Mouse (Mus musculus) right cerebral cortex, postnatal 14 days (tissue): ENCODE data around the gene BC030870.

Source experiments
- DNase-seq: peaks from one replicate; pipeline ENCODE4 v3.0.0; 2022

Gene BC030870

DNA sequence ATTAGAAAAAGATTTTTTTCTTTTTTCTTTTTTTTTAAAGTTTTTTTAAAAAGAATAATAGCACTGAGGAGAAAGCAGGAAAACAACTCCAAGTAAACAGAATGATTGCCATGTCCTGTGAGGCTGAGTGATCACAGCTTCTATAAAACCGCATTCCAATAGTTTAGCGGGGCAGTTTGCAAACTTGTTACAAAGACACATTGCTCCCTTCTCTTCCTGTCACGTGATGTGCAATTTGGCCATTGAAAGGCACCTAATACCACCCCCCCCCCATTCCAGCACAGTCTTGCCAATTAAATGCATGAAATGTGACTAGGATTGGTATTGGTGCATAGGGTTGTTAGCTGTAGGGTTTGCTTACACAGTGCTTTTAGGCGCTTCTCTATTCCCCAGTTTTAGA lies 58.4 kb downstream of the BC030870 start:
- no peak for DNase-seq

- DNase-seq, result no peak
Observed at GRCm38 (mm10) chr8:65068473-65068819, 60.9 kb downstream of the BC030870 start.

DNA sequence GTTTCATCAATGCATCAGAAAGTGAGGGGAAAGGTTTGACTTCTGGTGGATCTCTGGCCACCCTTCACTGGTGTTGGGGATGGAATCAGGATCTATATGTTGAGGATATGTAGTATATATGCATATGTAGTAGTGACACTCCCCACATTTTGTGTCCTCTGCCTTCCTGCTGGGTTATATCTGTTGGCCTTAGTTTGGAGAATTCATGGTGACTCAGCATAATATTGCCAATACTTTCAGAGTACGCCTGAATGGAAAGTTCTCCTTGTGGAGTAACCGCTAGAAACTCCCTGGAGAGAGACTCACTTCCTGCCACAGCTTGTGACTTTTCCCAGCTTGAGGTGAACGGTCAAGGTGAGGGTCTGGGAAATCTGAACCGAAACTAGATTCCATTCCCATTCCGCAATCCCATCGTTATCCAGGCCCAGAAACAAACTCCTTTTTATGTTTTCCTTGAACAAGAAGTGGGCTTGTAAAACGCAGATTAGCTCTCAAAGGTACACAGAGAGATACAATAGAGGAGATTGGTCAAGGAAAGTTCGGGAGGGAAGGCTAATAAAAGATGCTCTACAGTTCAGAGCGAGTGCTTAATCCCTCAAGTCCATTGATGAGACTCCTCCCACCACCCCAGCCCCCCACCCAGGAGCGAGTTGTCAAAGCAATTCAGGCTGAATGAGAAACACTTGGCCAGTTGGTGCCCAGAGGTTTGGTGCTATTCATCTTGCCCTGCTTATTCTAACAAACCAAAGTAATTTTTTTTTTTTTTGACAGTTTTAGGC lies 61.5 kb downstream of the BC030870 start:
- DNase-seq, result no peak

- no peak for DNase-seq
Observed at GRCm38 (mm10) chr8:65067031-65067430, 62.3 kb downstream of the BC030870 start.

GRCm38 (mm10) chr8:65065622-65066021 lies 63.7 kb downstream of the BC030870 start:
- no peak for DNase-seq

- no peak for DNase-seq
Observed at GRCm38 (mm10) chr8:65064071-65064470, 65.3 kb downstream of the BC030870 start.

GRCm38 (mm10) chr8:65062195-65062594 lies 67.2 kb downstream of the BC030870 start:
- DNase-seq, result no peak

- no peak for DNase-seq
Observed at GRCm38 (mm10) chr8:65056722-65057121, 72.6 kb downstream of the BC030870 start.

GRCm38 (mm10) chr8:65053968-65054367 lies 75.4 kb downstream of the BC030870 start:
- DNase-seq, result no peak

DNA sequence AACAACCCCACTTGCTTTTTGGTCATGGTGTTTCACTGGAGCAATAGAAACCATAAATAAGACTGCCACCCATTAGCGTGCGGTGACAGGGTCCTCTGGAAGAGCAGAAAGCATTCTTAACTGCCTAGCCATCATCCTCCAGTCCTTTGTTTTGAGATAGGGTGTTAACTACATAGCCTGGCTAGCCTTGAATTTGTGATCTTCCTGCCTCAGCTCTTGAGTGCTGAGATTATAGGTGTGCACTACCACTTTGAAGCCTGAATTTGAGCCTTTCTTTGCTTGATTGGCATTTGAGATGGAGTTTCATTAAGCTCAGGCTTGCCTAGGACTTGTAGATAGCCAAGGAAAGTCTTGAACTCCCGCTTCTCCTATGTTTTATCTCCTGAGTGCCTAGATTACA lies 75.8 kb downstream of the BC030870 start:
- no peak for DNase-seq

DNA sequence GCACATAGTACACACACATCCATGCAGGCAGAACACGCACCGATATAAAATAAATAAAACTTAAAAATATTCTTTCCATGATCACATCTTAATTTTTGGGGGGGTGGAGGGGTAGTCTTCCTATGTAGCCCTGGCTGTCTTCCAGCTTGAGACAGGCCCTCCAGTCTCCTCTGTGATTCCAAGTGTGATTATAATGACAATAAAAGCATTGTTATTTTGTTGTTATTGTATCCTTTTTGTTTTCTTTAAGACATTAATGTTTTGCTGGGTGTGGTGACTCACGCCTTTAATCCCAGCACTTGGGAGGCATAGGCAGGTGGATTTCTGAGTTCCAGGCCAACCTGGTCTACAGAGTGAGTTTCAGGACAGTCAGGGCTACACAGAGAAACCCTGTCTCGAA lies 81.6 kb downstream of the BC030870 start:
- no peak for DNase-seq

- DNase-seq, result no peak
Observed at GRCm38 (mm10) chr8:65047193-65047592, 82.2 kb downstream of the BC030870 start.

DNA sequence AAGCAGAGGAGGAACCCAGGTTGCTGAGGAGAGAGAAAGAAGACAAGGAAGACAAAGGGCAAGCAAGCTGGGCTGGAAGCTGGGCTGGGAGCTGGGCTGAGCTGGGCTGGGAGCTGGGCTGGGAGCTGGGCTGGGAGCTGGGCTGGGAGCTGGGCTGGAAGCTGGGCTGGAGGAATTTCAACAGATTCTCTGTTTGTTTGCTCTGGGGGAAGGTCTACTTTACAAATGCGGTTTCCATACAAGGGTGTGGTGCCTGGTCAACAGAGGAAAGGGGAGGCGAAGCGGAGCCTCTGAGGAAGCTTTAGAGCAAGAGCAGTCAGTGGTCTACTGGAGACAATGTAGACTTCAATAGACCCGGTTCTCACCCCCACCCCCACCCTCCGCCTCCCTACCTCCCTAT lies 82.8 kb downstream of the BC030870 start:
- DNase-seq, result no peak

- DNase-seq, result no peak
Observed at GRCm38 (mm10) chr8:65037117-65037533, 92.2 kb downstream of the BC030870 start, which contains the start of gene Apela. Gene Apela, minus strand, starts transcription at chr8:65037336.
